Mouse (Mus musculus): ENCODE measurements at regions not wholly inside any gene's neighbourhood (a gene's known extent, or its start where the extent isn't known, plus 50 kb on each side); places are given as distances from the start of the nearest gene placed in this dataset.

GRCm38 (mm10) chr11:16589085-16589680 lies 80.9 kb upstream of the Sec61g start:
- no peak for TF ChIP-seq POLR2A (IDR thresholded peaks at IDR 0.05; ENCODE audit: low read depth, low read length)
- TF ChIP-seq CTCF (IDR thresholded peaks at IDR 0.05; ENCODE audit: extremely low read depth, insufficient read length, insufficient replicate concordance, low read depth, low read length), result no peak

Measured in small intestine, adult 2 months (tissue).